Mouse (Mus musculus) stomach, adult 2 months (tissue): Measurements from ENCODE around the gene Klk14. TPM values are rescaled to one million over a fixed set of nuclear protein-coding genes. Genes with fewer than 3 reads are reported as not detected.

Experiments
- polyA plus RNA-seq: library from polyadenylated mRNA; depleted of rRNA; stranded (reverse); fragments of >200 nt; gene quantifications from 2 replicates; pipeline ENCODE4 v1.2.3, GENCODE M21; 2012; rRNA removed

Klk14 gene
- polyA plus RNA-seq, result 8.7 and 11.1 TPM in 2 replicates

DNA sequence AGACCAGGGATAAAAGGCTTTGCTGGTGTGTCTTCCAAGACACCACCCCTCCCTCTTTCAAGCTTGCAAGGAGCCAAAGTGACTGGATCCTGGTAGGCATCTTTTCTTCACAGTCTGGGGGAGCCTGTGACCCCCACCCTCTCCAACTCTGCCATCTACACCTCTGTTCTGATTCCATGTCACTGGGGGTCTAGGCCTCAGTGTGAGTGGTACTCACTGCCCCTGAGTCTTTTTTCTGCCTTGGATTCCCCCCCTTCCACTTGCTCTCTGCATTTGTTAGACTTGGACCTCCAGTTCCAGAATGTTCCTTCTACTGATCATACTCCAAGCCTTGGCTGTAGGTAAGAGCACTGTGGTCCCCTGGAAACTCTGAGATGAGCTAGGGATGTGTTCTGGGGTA lies at the start of gene Klk14:
Klk14 (plus strand) TSS at position 301 of the 400 bp plus-strand sequence.

DNA sequence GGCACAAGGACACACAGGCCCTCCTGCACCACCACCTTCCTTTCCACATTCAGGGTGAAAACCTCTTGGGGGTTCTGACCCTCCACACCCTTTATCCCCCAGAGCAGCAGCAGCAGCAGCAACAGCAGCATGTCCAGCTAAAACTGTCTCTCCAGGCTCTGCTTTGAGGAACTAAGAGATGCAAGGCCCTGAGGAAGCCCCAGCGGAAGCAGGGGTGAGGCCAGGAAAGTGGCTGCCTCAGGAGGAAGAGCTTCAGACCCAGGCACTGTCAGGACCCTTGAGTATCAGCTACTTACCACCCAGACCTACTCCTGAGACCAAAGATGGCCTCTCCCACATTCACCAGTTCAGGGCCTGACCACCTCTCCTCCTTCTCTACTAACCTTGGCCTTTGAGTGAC lies 30.2 kb upstream of the Klk14 start, which contains the start of gene Siglece:
Siglece (minus strand) TSS at position 160 of the 400 bp plus-strand sequence.

GRCm38 (mm10) chr7:43671809-43672580 lies 18.2 kb upstream of the Klk14 start, which contains the start of gene Ctu1:
Gene Ctu1 (plus strand): TSS chr7:43672016.

DNA sequence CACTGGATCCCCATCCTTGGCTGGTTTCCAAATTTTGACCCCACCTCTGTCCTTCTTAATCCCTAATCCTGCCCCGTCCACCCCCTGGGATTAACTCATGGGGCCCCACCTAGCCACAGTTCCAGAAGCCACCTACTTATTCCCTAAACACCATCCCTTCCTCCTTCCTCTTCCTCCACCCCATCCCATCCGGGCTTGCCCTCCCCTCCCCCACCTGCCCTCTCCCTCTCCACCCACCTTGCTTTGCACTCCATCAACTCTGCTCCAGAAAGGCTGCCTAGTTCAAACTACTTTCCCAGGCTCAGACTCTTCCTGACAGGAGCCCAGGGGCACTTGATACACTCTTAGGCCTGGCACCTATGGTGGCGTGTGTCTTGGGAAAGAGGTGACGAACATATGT lies 22.0 kb downstream of the Klk14 start, which contains the start of gene Klk13:
Klk13 (plus strand) TSS at position 301 of the 400 bp plus-strand sequence.

Other genes starting within 250 kb of the Klk14 start
- not detected in 2 replicates for gene Cldnd2, start 249.6 kb upstream of the Klk14 start, polyA plus RNA-seq
- 21.8 and 22.9 TPM in 2 replicates for gene Etfb, start 246.3 kb upstream of the Klk14 start, polyA plus RNA-seq
- 0.40 and 0.47 TPM in 2 replicates for gene Gm45233, start 246.3 kb upstream of the Klk14 start, polyA plus RNA-seq
- gene Vsig10l, start 227.3 kb upstream of the Klk14 start, polyA plus RNA-seq, result 18.5 and 34.7 TPM in 2 replicates
- 3.7 and 4.2 TPM in 2 replicates for gene Iglon5, start 200.3 kb upstream of the Klk14 start, polyA plus RNA-seq
- not detected in 2 replicates for gene 4931406B18Rik, start 184.5 kb upstream of the Klk14 start, polyA plus RNA-seq
- gene Cd33, start 146.0 kb upstream of the Klk14 start, polyA plus RNA-seq, result 2.5 and 2.8 TPM in 2 replicates
- gene Zfp658, start 128.2 kb upstream of the Klk14 start, polyA plus RNA-seq, result 0.17 and 0.19 TPM in 2 replicates
- 0.06 and 0.27 TPM in 2 replicates for gene Zfp719, start 110.8 kb upstream of the Klk14 start, polyA plus RNA-seq
- gene Zfp819, start 83.2 kb upstream of the Klk14 start, polyA plus RNA-seq, result not detected in 2 replicates
- gene Ceacam18, start 55.7 kb upstream of the Klk14 start, polyA plus RNA-seq, result 0.05 TPM in 1 of 2 replicates, not detected in the other
- gene Siglece, start 30.3 kb upstream of the Klk14 start, polyA plus RNA-seq, result 0.71 and 1.8 TPM in 2 replicates
- 7.3 and 10.5 TPM in 2 replicates for gene Ctu1, start 18.4 kb upstream of the Klk14 start, polyA plus RNA-seq
- gene Klk13, start 22.1 kb downstream of the Klk14 start, polyA plus RNA-seq, result 36.1 and 62.4 TPM in 2 replicates
- 2.5 and 6.0 TPM in 2 replicates for gene Klk12, start 78.5 kb downstream of the Klk14 start, polyA plus RNA-seq
- 27.7 and 37.5 TPM in 2 replicates for gene Klk11, start 84.2 kb downstream of the Klk14 start, polyA plus RNA-seq
- 70.8 and 139 TPM in 2 replicates for gene Klk10, start 90.6 kb downstream of the Klk14 start, polyA plus RNA-seq
- gene Klk9, start 101.5 kb downstream of the Klk14 start, polyA plus RNA-seq, result 13.5 and 28.2 TPM in 2 replicates
- 35.2 and 46.8 TPM in 2 replicates for gene Klk8, start 107.2 kb downstream of the Klk14 start, polyA plus RNA-seq
- 5.4 and 17.8 TPM in 2 replicates for gene Klk7, start 120.9 kb downstream of the Klk14 start, polyA plus RNA-seq
- gene Klk6, start 134.1 kb downstream of the Klk14 start, polyA plus RNA-seq, result 4.1 and 11.7 TPM in 2 replicates
- 26.4 and 45.6 TPM in 2 replicates for gene Klk5, start 151.6 kb downstream of the Klk14 start, polyA plus RNA-seq
- not detected in 2 replicates for gene Klk4, start 190.7 kb downstream of the Klk14 start, polyA plus RNA-seq
- gene Klk15, start 243.3 kb downstream of the Klk14 start, polyA plus RNA-seq, result not detected in 2 replicates